Mouse (Mus musculus) cortical plate, adult 2 months (tissue): Measurements from ENCODE around the gene Gstm6. TPM values are rescaled to one million over a fixed set of nuclear protein-coding genes. Genes with fewer than 3 reads are reported as not detected.
"Not testable (repeated sequence)": the region's sequence is repeated elsewhere in the genome, so short reads cannot be mapped to it uniquely, and the experiment has no call there.

Source experiments
- H3K27ac ChIP-seq: fragments of 200-500 bp; 2 replicates; pipeline ENCODE4 v1.5.1; 2012; ENCODE audit warnings: low read length, control low read depth, inconsistent platforms; ENCODE audit not compliant: insufficient read depth
- H3K4me1 ChIP-seq: fragments of 200-500 bp; 2 replicates; pipeline ENCODE4 v1.6.1; 2011; ENCODE audit warnings: low read length; ENCODE audit not compliant: control insufficient read depth, insufficient read depth
- H3K4me3 ChIP-seq: fragments of 200-500 bp; 2 replicates; pipeline ENCODE4 v1.5.1; 2011; ENCODE audit warnings: mild to moderate bottlenecking, low read length, control low read depth; ENCODE audit not compliant: insufficient read depth
- CTCF ChIP-seq: fragments of 200-500 bp; IDR thresholded peaks from 2 replicates; pipeline ENCODE4 v1.5.1; 2011; ENCODE audit warnings: mild to moderate bottlenecking, control low read depth, low read length; ENCODE audit not compliant: insufficient read depth; ENCODE audit errors: extremely low read depth
- POLR2A ChIP-seq: fragments of 200-500 bp; IDR thresholded peaks from 2 replicates; pipeline ENCODE4 v1.6.1; 2011; ENCODE audit warnings: mild to moderate bottlenecking, low read length, control low read depth; ENCODE audit not compliant: insufficient read depth; ENCODE audit errors: extremely low read depth
- polyA plus RNA-seq: library from polyadenylated mRNA; depleted of rRNA; stranded (reverse); fragments of >200 nt; gene quantifications from 2 replicates; pipeline ENCODE4 v1.2.3, GENCODE M21; 2012; rRNA removed

Gstm6 gene
- polyA plus RNA-seq, 1 experiment, result 5.4 TPM

DNA sequence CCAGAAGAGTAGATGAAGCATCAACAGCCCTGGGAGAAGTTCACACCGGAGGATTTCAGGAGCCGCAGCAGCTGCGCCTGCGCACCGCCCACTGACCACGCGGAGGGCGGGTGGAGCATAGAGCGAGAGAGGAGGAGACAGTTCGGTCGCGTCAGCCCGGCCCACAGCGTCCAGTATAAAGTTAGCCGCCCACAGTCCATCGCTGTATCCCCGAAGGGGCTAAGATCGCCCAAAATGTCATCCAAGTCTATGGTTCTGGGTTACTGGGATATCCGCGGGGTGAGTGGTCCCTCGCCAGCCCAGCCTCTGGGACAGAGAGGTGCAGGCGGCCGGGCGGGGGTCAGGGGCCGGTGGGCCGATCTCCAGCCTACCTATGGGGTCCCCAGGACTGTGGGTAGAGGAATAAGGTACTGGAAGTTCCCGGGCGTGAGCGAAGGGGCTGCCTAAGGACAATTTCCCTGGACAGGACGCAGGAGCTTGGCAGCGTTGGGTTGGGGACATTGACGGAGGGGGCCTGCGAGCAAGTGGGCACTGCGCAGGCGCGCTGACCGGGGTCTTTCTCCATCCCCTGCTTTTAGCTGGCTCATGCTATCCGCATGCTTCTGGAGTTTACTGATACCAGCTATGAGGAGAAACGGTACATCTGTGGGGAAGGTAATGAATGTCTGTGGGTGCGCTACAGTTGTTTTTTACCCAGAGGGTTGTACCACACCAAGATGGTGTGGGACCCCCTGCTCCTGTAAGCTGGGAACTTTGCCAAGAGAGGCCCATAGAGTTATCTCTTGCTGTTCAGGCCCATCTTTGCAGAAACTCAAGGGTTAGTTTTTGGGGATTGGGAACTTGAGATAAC is 47.6 kb downstream of the Gstm6 start, which contains the start of gene Gstm5:
Gene Gstm5 (plus strand): TSS at position 102 of the 850 bp plus-strand sequence.
- TF ChIP-seq CTCF (no peak), POLR2A (peak; percentile 96)
- Histone ChIP-seq H3K27ac (no peak within 1 kb of the TSS; the same call in 1 of the 2 replicates), H3K4me1 (peaks cover 2% of the 10 kb centered on the region), H3K4me3 (peak within 1 kb of the TSS; percentile 71)

DNA sequence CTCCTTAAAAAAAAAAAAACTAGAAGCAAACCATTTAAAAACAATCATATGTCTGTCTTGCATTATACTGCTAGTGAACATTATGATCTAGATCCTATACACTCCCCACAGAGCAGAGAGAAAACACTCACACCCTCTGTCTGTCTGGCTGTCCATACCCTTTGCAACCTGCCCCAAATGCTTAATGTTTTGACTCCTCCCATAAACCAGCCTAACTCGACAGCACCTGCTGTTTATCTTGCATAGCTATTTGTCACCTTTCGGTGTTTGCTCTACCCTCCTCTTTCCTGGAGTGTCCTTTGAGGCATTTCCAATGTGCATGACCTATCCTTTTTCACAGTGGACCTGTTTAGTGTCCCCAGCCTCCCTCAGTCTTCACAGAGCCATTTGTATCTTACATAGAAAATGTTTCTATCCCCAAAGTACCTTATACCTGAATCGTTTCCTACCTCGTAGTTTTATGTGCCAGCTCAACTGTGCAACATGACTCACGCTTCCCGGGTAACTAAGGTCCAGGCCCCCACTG is 48.3 kb downstream of the Gstm6 start:
- peaks cover 2% of the 10 kb centered on the region for H3K4me1 ChIP-seq
- H3K4me3 ChIP-seq, result peak overlapping the region; percentile 71
- TF ChIP-seq CTCF (no peak), POLR2A (no peak)
- no peak overlapping the region for H3K27ac ChIP-seq

DNA sequence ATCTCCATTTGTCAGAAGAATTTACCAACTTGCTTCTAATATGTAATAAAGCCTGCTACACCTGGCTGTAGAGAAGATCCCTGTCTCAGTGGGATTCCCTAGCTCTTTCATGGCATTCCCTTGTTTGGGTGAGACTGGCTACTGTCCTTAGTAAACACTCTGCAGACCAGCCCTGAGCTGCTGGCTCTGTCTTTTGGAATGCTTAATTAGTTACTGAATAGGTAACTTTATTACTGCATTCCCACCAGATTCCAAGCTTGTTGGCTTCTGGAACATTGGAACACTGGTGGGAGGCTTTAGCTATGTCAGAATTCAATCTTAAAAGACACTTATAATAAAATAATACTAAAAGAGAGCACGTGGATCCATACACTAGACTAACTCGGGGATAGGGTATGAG is 54.3 kb downstream of the Gstm6 start:
- not testable (repeated sequence) for H3K4me1 ChIP-seq, H3K27ac ChIP-seq, H3K4me3 ChIP-seq

Other genes with a start within 250 kb of the Gstm6 start
- gene Ahcyl1, start 247.2 kb downstream of the Gstm6 start, polyA plus RNA-seq, result 344 and 347 TPM in 2 replicates
- 15.4 and 16.7 TPM in 2 replicates for gene Csf1, start 183.3 kb downstream of the Gstm6 start, polyA plus RNA-seq
- gene Eps8l3, start 66.5 kb downstream of the Gstm6 start, polyA plus RNA-seq, result not detected in 2 replicates
- 504 and 512 TPM in 2 replicates for gene Gstm5, start 47.9 kb downstream of the Gstm6 start, polyA plus RNA-seq
- gene Gstm7, start 11.9 kb downstream of the Gstm6 start, polyA plus RNA-seq, result 32.5 and 37.0 TPM in 2 replicates
- gene Gstm3, start 25.5 kb upstream of the Gstm6 start, polyA plus RNA-seq, result 0.08 TPM in 1 of 2 replicates, not detected in the other
- gene Gstm2, start 42.7 kb upstream of the Gstm6 start, polyA plus RNA-seq, result 5.3 and 5.6 TPM in 2 replicates
- gene Gstm1, start 74.2 kb upstream of the Gstm6 start, polyA plus RNA-seq, result 426 and 510 TPM in 2 replicates
- 16.1 and 16.8 TPM in 2 replicates for gene Gstm4, start 101.1 kb upstream of the Gstm6 start, polyA plus RNA-seq
- gene Ampd2, start 142.9 kb upstream of the Gstm6 start, polyA plus RNA-seq, result 76.3 and 76.8 TPM in 2 replicates
- 0.15 TPM in 1 of 2 replicates, not detected in the other for gene Gnat2, start 149.0 kb upstream of the Gstm6 start, polyA plus RNA-seq
- gene Gnai3, start 202.4 kb upstream of the Gstm6 start, polyA plus RNA-seq, result 24.9 and 27.0 TPM in 2 replicates
- gene Gpr61, start 211.1 kb upstream of the Gstm6 start, polyA plus RNA-seq, result 12.3 and 13.2 TPM in 2 replicates
- gene Amigo1, start 242.6 kb upstream of the Gstm6 start, polyA plus RNA-seq, result 43.7 and 49.2 TPM in 2 replicates